Mouse (Mus musculus) kidney, adult 18-20 months (tissue): Measurements from ENCODE around the gene Tuba3a.
"Not testable (repeated sequence)": the region's sequence is repeated elsewhere in the genome, so short reads cannot be mapped to it uniquely, and the experiment has no call there.

Source experiments
- DNase-seq: peaks from one replicate; pipeline ENCODE4 v3.0.0; 2021

The Tuba3a gene

DNA sequence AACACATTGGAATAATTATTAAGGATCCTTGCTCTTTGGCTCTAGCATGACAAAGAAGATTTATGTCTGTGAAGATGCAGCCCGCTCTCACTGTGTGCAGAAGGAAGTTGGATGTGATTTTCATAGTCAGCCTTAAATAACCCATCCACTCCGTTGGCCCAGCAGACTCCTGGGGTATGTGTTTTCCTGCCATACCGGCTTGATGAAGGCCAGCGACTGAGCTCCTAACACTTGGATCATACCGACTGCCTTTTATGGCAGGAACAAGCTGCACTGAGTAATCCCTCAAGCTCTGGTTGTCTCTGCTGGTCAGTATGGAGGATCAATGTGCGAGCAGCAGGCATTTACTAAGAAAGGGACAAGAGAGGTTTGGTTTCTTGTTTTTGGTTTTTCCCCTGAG, 19.6 kb upstream of the Tuba3a start:
- no peak for DNase-seq

DNA sequence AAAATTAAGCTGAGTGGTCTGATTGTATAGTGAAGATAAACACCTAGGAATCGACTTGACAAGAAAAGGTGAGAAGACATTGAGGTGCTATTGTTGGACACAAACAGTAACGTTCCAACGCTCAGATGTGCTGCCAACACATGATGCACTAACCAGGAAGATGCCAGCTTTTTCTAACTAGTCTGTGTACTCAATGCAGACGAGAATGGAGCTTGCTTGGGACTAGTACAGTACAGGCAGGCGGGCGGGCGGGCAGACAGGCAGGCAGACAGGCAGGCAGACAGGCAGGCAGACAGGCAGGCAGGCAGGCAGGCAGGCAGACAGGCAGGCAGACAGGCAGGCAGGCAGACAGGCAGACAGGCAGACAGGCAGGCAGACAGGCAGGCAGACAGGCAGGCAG, 18.6 kb upstream of the Tuba3a start:
- DNase-seq: not testable (repeated sequence)

GRCm38 (mm10) chr6:125303242-125303641, 17.4 kb upstream of the Tuba3a start:
- DNase-seq: no peak

- peak; percentile 35 for DNase-seq
These were observed 16.6 kb upstream of the Tuba3a start for GRCm38 (mm10) chr6:125302231-125302982.

DNA sequence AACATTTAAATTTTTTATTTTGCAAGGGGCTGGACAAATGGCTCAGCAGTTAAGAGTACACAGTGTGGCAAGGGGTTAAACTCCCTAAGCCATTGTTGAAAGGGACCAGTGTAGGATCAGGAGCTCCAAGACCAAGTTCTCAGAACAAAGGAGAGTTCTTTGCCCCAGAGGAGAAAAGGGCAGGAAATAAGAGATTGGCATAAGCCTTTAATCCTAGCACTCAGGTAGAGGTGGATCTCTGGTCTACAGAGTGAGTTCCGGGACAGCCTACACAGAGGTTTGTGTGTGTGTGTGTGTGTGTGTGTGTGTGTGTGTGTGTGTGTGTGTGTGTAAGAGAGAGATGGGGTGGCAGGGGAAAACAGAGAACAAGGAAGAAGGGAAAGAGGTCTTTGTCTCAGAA, 15.1 kb upstream of the Tuba3a start:
- no peak for DNase-seq

GRCm38 (mm10) chr6:125297149-125297820, 11.4 kb upstream of the Tuba3a start:
- DNase-seq: no peak

DNA sequence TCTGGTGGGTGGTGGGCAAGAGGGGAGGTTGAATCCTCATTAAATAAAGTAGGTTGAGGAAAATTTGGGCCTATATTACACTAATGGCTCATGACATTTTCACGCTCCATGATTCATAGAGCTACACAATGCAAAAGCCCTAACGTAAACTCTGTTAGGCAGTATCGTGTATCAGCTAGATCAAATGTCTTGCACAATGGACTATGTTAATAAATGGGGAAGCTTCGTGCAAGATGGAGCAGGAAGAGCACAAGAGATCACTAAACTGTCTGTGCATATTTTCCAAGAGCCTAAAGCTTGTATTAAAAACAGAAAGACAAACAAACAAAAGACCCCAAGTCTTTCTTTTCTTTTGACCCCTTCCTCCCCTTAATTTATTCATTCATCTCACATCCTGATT, 8.2 kb upstream of the Tuba3a start:
- DNase-seq: no peak

DNA sequence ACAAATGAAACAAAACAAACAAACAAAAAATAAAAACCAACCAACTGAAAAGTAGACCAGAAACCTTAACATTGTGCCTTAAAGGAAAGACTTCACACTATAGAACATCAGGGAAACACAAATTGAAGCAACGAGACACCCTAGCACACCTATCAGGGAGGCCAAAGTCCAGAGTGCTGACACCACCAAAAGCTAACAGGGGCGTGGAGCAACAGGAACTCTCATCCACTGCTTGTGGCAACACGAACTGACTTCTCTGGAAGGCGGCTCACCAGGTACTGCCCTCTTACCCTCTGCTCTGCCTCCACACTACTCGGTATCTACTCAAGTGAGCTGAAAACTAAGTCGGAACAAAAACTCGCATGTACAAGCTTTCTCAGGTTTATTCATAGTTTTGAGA, 6.4 kb upstream of the Tuba3a start:
- no peak for DNase-seq

DNA sequence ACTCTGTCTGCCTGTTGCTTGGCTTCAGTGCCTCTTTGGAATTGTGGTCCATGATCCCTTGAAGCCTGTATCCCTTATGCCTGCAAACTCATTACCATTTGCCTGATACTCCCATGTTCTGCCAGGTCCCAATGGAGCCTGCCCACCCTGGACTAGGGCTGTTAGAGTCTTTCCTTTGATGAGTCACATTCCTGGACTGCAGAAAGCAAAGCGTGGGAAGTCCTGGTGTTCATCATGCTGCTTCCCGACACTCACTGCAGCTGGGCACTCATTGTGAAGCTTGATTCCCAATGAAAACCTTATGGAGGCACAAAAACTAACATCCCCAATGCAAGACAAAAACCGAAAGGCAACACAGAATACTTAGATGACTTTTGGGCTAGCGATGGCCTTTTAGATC, 5.5 kb upstream of the Tuba3a start:
- DNase-seq: no peak

- DNase-seq: no peak
These were observed 2.9 kb upstream of the Tuba3a start for GRCm38 (mm10) chr6:125288730-125289129.

DNA sequence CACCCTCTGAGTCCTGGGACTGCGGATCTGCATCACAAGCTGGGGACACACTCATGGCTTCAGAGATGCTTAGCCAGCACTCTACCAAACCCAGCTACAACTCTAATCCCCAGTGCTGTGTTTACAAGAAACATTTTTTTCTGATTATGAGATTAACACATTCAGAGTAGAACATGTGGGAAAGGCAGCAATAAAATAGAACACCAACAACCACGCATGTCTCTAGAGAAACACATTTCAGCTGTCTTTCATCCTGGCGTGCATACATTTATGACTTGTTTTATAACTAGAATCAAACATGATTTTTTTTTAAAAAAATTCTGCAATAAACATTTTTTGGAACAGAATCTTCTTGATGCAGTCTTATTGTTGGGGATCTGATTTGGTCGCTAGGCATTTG, 1.1 kb upstream of the Tuba3a start:
- DNase-seq: no peak

GRCm38 (mm10) chr6:125284751-125285150, 1.1 kb downstream of the Tuba3a start:
- DNase-seq: no peak

DNA sequence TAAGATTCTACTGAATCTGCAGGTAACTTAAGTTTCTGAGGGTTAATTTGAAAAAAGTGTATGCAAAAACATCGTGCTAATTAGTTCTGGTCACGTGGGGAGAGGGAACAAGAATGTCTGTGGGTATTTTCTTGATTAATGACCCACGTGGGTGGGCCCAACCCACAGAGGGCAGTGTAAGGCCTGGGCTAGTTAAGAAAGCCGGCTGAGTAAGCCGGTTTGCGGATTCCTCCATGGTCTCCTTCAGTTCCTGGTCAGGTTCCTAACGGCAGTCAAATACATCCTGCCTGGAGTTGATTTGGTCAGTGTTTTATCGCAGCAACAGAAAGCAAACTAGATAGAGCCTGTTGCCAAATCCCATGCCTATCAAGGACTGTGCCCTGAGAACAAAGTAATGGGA, 1.6 kb downstream of the Tuba3a start:
- no peak for DNase-seq

GRCm38 (mm10) chr6:125282721-125283120, 3.1 kb downstream of the Tuba3a start:
- not testable (repeated sequence) for DNase-seq

DNA sequence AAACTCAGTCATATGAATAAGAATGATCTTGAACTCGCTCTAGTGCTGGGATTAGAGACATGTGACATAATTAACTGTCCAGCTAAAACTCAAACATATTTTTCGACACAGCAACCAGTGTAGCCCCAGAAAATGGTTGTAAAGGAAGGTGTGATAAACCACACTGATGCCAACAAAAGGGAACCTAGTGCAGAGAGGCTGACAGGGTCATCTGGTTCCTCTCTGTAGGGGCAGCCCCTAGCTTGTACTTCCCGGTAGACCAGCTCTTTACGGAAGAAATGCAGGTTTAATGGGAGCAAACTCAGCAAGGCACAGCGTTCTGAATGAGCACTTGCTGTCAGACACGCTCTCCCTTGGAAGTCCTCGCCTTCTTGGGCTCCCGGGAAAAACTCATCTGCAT, 6.1 kb downstream of the Tuba3a start:
- no peak for DNase-seq

- DNase-seq: peak; percentile 59
These were observed 10.8 kb downstream of the Tuba3a start for GRCm38 (mm10) chr6:125274841-125275563.

GRCm38 (mm10) chr6:125272228-125272785, 13.5 kb downstream of the Tuba3a start:
- no peak for DNase-seq

- peak; percentile 93 for DNase-seq
These were observed 14.2 kb downstream of the Tuba3a start for GRCm38 (mm10) chr6:125271455-125272227.

- no peak for DNase-seq
These were observed 17.0 kb downstream of the Tuba3a start for GRCm38 (mm10) chr6:125268799-125269198.

- no peak for DNase-seq
These were observed 18.4 kb downstream of the Tuba3a start for GRCm38 (mm10) chr6:125267469-125267868.

- not testable (repeated sequence) for DNase-seq
These were observed 19.2 kb downstream of the Tuba3a start for GRCm38 (mm10) chr6:125266600-125266999.

GRCm38 (mm10) chr6:125266091-125266490, 19.8 kb downstream of the Tuba3a start:
- no peak for DNase-seq

- no peak for DNase-seq
These were observed 20.6 kb downstream of the Tuba3a start for GRCm38 (mm10) chr6:125265239-125265638.
